Mouse (Mus musculus) hindbrain, embryonic 16.5 days (tissue): ENCODE measurements around the gene Rnf157. TPM values are rescaled to one million over a fixed set of nuclear protein-coding genes. Genes with fewer than 3 reads are reported as not detected.

Experiments used
- ATAC-seq: fragments of 200-750 bp; cut with Nextera tagmentation; 2 replicates; pipeline ENCODE4 v1.8.0; 2017; ENCODE audit warnings: moderate TSS enrichment, moderate library complexity
- H3K27ac ChIP-seq: fragments of 300-500 bp; sonication (generic); 2 replicates; pipeline ENCODE4 v1.5.1; 2014; ENCODE audit warnings: low read depth, mild to moderate bottlenecking, control low read depth, low read length, moderate library complexity
- H3K27me3 ChIP-seq: fragments of 300-500 bp; sonication (generic); replicated peaks from 2 replicates; pipeline ENCODE4 v1.6.1; 2014; ENCODE audit warnings: low read length; ENCODE audit not compliant: control insufficient read depth, insufficient read depth
- H3K36me3 ChIP-seq: fragments of 300-500 bp; sonication (generic); 2 replicates; pipeline ENCODE4 v1.6.1; 2014; ENCODE audit warnings: mild to moderate bottlenecking, low read length, moderate library complexity, mixed read lengths; ENCODE audit not compliant: control insufficient read depth, insufficient read depth
- H3K4me1 ChIP-seq: fragments of 300-500 bp; sonication (generic); 2 replicates; pipeline ENCODE4 v1.6.1; 2014; ENCODE audit warnings: low read depth, low read length; ENCODE audit not compliant: control insufficient read depth, insufficient read depth
- H3K4me2 ChIP-seq: fragments of 300-500 bp; sonication (generic); 2 replicates; pipeline ENCODE4 v1.6.1; 2014; ENCODE audit warnings: mild to moderate bottlenecking, low read length, control low read depth, moderate library complexity
- H3K4me3 ChIP-seq: fragments of 300-500 bp; sonication (generic); 2 replicates; pipeline ENCODE4 v1.5.1; 2014; ENCODE audit warnings: mild to moderate bottlenecking, low read length, control low read depth, moderate library complexity
- H3K9ac ChIP-seq: fragments of 300-500 bp; sonication (generic); 2 replicates; pipeline ENCODE4 v1.6.1; 2014; ENCODE audit warnings: low read depth, mild to moderate bottlenecking, control low read depth, low read length, moderate library complexity
- H3K9me3 ChIP-seq: fragments of 300-500 bp; sonication (generic); 2 replicates; pipeline ENCODE4 v1.6.1; 2014; ENCODE audit warnings: mild to moderate bottlenecking, low read length, moderate library complexity; ENCODE audit not compliant: control insufficient read depth
- WGBS: fragments of 180-500 bp; shearing (Covaris S2); extraction: QIAGEN DNeasy Blood & Tissue Kit; methylation state at CpG from one replicate; pipeline ENCODE4 v1.1.7; 2014; 5-methylcytosine and 5-hydroxymethylcytosine counted together
- polyA plus RNA-seq: library from polyadenylated mRNA; unstranded; fragments of >200 nt; fragmentation: Nextera tagmentation; extraction: Ambion mirVana; gene quantifications from 2 replicates; pipeline ENCODE4 v1.2.1, GENCODE M21; 2015

Gene Rnf157
- polyA plus RNA-seq, 1 experiment from 2014 or later = 28.5 TPM

DNA sequence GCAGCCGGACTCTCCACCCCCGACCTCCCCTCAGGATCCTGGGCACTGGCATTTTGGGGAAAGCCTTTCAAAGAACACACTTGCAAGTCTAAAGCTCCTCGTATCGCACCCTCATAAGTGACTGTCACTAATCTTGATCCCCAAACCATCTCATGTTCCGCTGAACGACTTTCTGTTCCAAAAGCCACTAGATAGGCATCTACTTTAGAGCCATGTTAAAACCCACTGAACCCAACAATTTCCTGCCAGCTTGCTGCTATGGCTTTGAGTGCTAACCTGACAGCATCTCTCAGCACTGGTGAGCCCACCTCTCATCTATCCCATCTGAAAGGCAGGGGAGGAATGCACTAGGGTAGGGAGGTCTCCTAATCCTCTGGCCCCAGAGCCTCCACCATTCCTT lies 75.3 kb downstream of the Rnf157 start:
- no peak for ATAC-seq
- 87% methylated on average over 6 of the region's 6 CpGs for WGBS
- H3K27me3 ChIP-seq = peaks cover 14% of the 10 kb centered on the region
- no peaks in the 10 kb centered on the region for H3K9me3 ChIP-seq
- no peak overlapping the region for H3K27ac ChIP-seq
- H3K4me3 ChIP-seq = no peak overlapping the region
- no peak overlapping the region for H3K4me2 ChIP-seq
- H3K36me3 ChIP-seq = no peaks in the 10 kb centered on the region
- H3K9ac ChIP-seq = no peak overlapping the region
- peaks cover 34% of the 10 kb centered on the region for H3K4me1 ChIP-seq

DNA sequence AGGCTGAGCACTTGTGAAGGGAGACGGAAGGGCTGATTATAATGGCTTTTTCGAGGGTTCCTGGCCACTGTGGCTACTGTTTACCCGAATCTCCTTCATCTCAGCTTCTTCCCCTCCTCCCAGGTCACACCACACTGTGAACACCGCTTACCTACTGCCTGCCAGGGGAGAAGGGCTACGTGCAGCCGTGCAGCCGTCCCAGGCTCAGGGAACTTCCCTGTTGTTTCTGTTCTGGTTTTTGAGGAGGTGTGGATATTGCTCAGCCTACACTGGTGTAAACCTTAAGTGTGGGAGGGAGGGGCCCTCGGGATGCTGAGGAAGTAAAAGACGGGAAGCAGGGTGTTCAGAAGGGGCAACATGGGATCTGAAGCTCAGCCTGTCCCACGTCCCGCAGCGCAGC lies 75.8 kb downstream of the Rnf157 start:
- Histone ChIP-seq H3K27me3 (peaks cover 14% of the 10 kb centered on the region), H3K4me1 (peaks cover 38% of the 10 kb centered on the region), H3K4me2 (no peak overlapping the region), H3K4me3 (no peak overlapping the region), H3K9ac (no peak overlapping the region), H3K27ac (no peak overlapping the region), H3K9me3 (no peaks in the 10 kb centered on the region), H3K36me3 (no peaks in the 10 kb centered on the region)
- 63% methylated on average over 12 of the region's 12 CpGs for WGBS
- ATAC-seq = no peak

DNA sequence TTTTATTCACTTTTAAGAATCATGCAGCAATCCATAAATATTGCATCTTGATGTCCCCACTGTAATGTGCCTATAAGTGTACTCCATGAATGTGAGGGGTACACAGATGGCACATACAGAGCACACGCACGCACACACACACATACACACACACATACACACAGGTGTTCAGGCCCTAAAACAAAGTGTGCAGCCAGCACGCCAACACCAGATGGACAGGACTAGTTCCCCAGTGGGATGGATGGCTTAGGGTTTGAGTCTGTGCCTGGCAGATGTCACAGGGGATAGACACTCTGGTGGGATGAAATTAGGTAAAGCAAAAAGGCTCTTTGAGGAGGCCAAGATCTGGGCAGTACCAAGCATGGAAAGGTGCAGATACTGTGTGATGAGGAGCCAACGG lies 76.4 kb downstream of the Rnf157 start:
- Histone ChIP-seq H3K36me3 (no peaks in the 10 kb centered on the region), H3K9me3 (no peaks in the 10 kb centered on the region), H3K4me1 (peaks cover 38% of the 10 kb centered on the region), H3K9ac (no peak overlapping the region; the same call in 1 of the 2 replicates), H3K4me3 (no peak overlapping the region), H3K27ac (peak overlapping the region; percentile 85), H3K27me3 (peaks cover 14% of the 10 kb centered on the region), H3K4me2 (peak overlapping the region; percentile 100)
- no peak for ATAC-seq
- WGBS = 65% methylated on average over 4 of the region's 4 CpGs

DNA sequence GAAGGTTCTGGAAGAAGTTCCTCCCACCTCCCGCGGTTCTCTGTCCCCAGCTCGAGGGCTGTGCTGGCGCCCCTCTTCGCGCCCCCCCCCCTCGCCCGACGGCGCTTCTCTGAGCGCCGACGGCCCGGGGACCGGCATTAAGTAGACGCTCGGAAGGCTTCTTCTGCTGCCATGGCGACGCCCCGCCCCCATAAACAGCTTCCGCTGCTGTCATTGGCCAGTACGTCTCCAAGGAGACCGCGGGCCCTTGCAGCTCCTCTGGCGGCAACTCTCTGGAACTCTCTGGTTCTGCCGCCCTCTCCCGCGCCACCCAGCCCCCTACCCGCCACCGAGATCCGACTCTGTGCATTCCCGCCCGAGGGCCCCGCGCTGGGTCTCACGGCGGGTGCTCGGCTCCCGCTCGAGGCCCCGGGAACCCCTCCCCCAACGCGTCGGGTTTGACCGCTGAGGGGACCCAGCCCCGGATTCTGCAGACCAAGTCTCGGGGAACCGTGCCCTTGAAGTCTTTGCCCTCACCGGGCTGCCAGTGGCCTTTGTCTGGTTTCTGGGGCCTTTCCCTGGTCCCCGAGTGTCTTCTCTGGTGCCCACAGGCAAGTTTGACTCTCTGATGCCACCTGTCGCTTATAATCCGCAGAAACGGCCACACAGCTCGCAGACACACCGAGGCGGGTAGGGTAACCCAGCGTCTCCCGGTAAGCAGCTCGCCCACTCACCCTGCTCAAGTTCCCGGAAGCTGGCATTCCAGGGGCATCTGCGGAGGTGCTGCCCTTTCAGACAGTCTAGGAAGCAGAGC lies 77.4 kb downstream of the Rnf157 start, which contains the start of gene Foxj1:
Gene Foxj1 (minus strand): TSS at position 156 of the 793 bp plus-strand sequence.
- Histone ChIP-seq H3K9me3 (no peaks in the 10 kb centered on the region), H3K27me3 (peaks cover 14% of the 10 kb centered on the region), H3K4me2 (peak within 1 kb of the TSS; percentile 100), H3K27ac (peak within 1 kb of the TSS; percentile 85), H3K36me3 (no peaks in the 10 kb centered on the region), H3K4me3 (peak within 1 kb of the TSS; percentile 58), H3K4me1 (peaks cover 42% of the 10 kb centered on the region), H3K9ac (peak within 1 kb of the TSS; percentile 75)
- WGBS = under 1% methylated on average over 57 of the region's 61 CpGs
- peak; percentile 93 for ATAC-seq

DNA sequence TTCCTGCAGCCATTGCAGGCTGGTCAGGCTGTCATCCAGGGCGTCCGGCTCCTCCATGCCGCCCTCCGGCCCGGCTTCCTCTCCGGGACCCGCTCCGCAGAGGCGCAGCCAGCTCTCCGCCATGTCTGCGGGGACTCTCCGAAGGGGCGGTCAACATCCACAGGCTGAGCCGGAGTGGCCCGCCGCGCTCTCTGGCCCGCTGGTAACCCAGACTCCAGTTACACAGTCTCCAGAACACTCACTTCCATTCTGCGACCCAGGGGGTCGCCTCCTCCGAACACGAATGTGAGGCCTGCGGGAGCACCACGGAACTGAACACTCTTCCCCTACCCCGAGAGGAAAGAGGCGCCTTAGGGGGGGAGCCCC lies 78.4 kb downstream of the Rnf157 start:
- no peak for ATAC-seq
- Histone ChIP-seq H3K4me2 (peak overlapping the region; percentile 100), H3K4me3 (peak overlapping the region; percentile 58), H3K27me3 (peaks cover 14% of the 10 kb centered on the region), H3K36me3 (no peaks in the 10 kb centered on the region), H3K9ac (peak overlapping the region; percentile 56), H3K4me1 (peaks cover 49% of the 10 kb centered on the region), H3K9me3 (no peaks in the 10 kb centered on the region), H3K27ac (peak overlapping the region; percentile 46)
- WGBS = 3% methylated on average over 23 of the region's 26 CpGs

DNA sequence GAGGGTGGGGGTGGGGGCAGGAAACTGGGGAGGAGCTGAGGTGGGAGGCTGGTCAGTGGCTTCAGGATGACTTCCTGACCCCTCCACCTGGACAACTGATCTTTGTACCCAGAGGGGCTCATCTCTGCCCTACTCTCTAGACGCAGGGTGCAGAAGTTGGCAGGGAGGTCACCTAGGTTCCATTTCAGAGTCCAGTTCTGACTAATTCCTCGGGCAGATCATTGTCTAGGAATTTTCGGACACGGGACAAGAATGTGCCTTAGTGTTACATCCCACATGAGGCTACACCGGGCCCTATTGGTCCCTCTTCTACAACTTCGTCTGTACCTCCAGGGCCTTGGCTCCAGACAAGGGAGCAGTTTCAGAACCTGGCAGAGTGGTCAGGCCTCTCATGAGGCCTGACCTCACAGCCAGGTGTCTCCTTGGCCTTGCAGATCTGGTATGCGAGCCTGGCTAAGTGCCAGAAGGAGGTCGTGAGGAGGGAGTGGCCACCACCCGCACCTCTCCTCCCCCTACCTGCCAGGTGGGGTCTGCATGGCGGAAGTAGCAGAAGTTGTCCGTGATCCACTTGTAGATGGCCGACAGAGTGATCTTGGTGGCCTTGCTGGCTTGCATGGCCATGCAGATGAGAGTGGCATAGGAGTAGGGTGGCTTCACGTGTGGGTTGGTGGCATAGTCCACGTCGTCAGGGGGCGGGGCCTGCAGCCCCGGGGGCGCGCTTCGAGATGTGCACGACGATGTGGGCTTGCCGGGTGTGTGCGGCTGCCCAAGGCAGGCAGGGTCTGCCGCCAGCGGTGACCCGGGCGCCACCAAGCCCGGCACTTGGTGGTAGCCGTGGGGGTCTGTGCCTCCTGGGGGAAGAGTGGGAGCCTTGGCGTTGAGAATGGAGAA lies 79.1 kb downstream of the Rnf157 start:
- H3K27me3 ChIP-seq = peaks cover 14% of the 10 kb centered on the region
- no peak for ATAC-seq
- peak overlapping the region; percentile 46 for H3K27ac ChIP-seq
- no peaks in the 10 kb centered on the region for H3K36me3 ChIP-seq
- peak overlapping the region; percentile 100 for H3K4me2 ChIP-seq
- H3K9ac ChIP-seq = peak overlapping the region; percentile 56; the same call in 1 of the 2 replicates
- peaks cover 54% of the 10 kb centered on the region for H3K4me1 ChIP-seq
- WGBS = 20% methylated on average over 31 of the region's 31 CpGs
- no peaks in the 10 kb centered on the region for H3K9me3 ChIP-seq
- peak overlapping the region; percentile 58 for H3K4me3 ChIP-seq

DNA sequence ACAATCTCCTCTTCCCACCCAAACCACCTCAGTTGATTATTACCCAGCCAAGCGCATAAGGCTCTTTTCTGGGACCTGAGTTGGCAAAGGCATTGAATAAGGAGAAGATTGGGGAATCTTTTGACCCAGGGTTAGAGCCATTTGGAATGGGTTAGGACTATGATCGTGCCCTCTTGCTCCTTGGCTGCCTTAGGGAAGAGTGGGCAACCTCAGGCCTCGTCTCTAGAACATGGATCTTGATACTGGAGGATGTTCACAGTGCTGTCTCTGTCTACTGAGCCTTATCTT lies 79.9 kb downstream of the Rnf157 start:
- no peak overlapping the region; the same call in 1 of the 2 replicates for H3K9ac ChIP-seq

DNA sequence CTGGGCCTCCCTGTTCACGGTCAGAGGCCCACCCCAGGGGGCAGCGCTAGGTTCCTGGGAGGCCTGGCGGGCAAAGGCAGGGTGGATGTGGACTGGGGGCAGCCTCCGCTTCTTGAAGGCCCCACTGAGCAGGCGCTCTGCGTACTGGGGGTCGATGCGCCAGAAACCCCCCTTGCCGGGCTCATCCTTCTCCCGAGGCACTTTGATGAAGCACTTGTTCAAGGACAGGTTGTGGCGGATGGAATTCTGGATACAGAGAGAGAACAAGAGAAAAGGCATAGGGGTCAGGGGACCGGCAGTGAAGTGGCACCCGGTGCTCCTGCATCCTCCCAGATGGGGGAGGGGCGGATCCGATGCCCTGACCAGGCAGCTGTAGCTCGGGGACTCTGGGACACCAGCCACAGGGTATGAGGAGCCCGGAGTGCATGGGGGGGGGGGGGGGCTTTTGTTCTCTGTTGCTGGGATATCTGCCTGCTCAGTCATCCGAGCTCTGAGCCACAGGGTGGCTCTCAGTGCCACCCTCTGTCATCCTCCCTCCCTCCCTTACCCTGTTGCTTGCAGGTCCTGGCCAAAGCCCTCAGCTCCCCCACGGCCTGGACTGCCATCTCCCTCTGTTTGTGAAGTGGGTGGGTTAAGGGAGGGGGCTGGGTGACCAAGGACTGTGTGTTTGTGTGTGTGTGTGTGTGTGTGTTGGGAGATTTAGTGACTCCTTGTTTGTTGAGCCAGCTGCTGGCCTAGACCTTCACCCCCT lies 80.4 kb downstream of the Rnf157 start:
- peaks cover 54% of the 10 kb centered on the region for H3K4me1 ChIP-seq
- no peak overlapping the region; the same call in 1 of the 2 replicates for H3K4me3 ChIP-seq
- no peaks in the 10 kb centered on the region for H3K36me3 ChIP-seq
- 11% methylated on average over 18 of the region's 19 CpGs for WGBS
- H3K4me2 ChIP-seq = peak overlapping the region; percentile 1; the same call in 1 of the 2 replicates
- H3K9ac ChIP-seq = peak overlapping the region; percentile 43
- H3K27me3 ChIP-seq = peaks cover 14% of the 10 kb centered on the region
- H3K9me3 ChIP-seq = no peaks in the 10 kb centered on the region
- ATAC-seq = peak; percentile 52
- 0 out of 2 replicates have a peak overlapping the region, but pooled peaks have one; percentile 2 for H3K27ac ChIP-seq

More for the DNA sequence above, 79.9 kb downstream of the Rnf157 start:
- peaks cover 14% of the 10 kb centered on the region for H3K27me3 ChIP-seq
- no peaks in the 10 kb centered on the region for H3K36me3 ChIP-seq
- H3K4me1 ChIP-seq = peaks cover 54% of the 10 kb centered on the region
- no peaks in the 10 kb centered on the region for H3K9me3 ChIP-seq
- ATAC-seq = no peak
- H3K4me2 ChIP-seq = peak overlapping the region; percentile 100
- WGBS = 60% methylated on average over 3 of the region's 3 CpGs
- no peak overlapping the region for H3K4me3 ChIP-seq
- H3K27ac ChIP-seq = peak overlapping the region; percentile 37; the same call in 1 of the 2 replicates
